Mouse (Mus musculus) heart, postnatal 36 days (tissue): ENCODE measurements around the gene Cobll1. TPM values are rescaled to one million over a fixed set of nuclear protein-coding genes. Genes with fewer than 3 reads are reported as not detected.
"Not testable (repeated sequence)": the region's sequence is repeated elsewhere in the genome, so short reads cannot be mapped to it uniquely, and the experiment has no call there.

ENCODE experiments used
- DNase-seq, 2 experiments: peaks; one replicate each; pipeline ENCODE4 v3.0.0; 2021 to 2022
- intact Hi-C: fragments of 180-260 bp; cut with DNase I; formaldehyde crosslinking; loops from one replicate; pipeline ENCODE4 v1.15.1; 2025
- total RNA-seq, 2 experiments: library from RNA; stranded (reverse); gene quantifications; 2 replicates each; pipeline ENCODE4 v1.2.3; 2021

Cobll1 gene
- 10 to 100 TPM; 66.8 to 78.2 TPM for total RNA-seq

DNA sequence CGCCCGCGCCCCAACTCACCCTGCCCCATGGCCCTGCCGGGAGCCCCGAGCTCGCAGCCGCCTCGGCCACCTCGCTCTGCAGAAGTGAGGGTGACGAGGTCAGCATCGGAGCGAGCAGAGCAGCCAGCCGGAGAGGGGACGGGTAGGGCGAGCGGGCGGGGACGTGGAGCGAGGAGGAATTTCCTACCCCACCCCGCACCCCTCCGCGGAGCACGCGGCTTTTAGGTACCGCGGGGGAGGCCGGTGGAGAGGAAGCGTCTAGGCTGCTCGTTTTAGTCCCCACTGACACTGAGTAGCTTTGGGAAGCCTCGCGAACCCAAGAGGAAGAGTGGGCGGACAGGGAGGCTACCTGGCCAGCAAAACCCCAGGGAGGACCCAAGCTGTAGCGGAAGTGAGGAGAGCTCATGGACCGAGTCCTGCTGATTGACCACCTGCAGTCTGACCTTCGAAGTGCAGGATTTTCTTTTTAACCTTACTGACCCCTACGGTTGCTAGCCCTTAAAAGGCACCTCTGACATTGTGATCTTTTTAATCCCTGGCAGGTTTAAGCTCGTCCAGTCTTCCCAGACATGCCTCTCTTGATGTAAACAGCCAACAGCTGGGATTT, at the start of gene Cobll1:
Cobll1 (minus strand) TSS at position 440 of the 607 bp plus-strand sequence.
- intact Hi-C loops, result loop anchor here (1.0 to 5.0 kb wide), 5 partner anchors 50 to 217 kb away; partner anchors contain the start of gene Grb14
- peak in 1 of 2 experiments; percentile 50 for DNase-seq

DNA sequence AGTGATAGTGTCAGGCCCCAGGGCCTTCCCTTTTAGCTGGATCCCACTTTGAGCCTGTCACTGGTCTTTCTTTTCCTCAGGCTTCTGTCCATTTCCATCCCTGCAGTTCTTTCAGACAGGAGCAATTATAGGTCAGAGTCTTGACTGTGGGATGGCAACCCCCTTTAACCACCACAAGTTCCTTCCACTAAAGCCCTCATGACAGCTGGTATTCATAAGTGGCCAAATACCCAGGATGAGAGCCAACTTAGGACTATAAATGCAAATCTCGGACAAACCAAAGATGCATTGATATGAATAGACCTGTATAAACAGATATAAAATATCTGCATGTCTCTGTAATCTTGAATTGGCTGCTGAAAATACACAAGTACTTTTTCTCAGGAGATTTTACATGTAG, 49.5 kb upstream of the Cobll1 start:
- DNase-seq, result no peak
- intact Hi-C loops, result no loop called here

DNA sequence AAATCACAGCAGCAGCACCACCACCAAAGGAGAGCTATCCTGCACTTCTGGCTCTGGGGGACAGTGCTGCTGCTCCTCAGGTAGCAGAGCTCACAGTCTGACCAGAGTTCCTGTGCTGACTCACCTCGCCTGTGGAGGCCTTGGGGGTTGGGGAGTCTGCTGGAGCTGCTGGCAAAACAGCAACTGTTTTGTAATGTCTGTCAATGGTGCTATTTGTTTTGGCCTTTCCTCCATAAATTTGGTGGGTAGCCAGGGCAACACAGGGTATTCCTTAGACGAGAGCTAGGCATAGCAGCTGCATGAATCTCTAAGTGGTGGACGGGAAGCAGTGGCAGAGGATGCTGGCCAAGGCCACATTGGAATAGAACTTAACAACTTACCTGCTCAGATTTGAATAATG, 46.2 kb upstream of the Cobll1 start:
- intact Hi-C loops, result no loop called here
- DNase-seq, result peak in 1 of 2 experiments; percentile 19

- no peak for DNase-seq
- intact Hi-C loops, result no loop called here
These were observed 43.8 kb upstream of the Cobll1 start for GRCm38 (mm10) chr2:65282979-65283378.

DNA sequence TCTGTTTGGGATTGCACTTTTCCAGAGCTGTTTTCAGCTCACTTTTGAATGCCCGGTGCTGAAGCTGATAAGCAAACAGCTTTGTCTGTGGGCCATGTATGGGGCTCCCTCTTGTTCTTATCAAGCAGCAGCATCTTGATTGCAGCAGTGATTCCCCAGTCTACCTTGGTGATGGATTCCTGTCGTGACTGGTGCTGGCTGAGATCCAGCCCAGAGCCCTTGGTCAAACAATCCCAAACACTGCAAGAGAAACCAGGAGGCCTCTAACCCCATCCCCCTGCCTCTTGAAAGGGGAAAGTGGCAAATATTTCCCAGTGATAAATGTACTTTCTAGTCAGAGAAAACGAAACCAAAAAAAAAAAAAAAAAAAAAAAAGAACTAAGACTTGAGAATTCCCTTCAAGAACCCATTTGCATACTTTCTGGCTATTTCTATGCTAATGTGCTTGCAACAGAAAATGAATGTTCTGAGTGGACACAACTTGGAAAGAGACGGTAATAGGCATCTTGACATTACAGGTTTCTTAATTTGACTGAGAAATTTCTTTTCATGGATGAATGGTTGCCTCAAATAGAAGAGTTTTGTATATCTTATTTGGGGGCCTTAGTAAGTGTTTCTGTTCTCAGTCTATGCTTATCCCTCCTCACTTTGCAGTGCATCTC, 40.0 kb upstream of the Cobll1 start:
- intact Hi-C loops, result no loop called here
- DNase-seq, result no peak

- DNase-seq, result no peak
- intact Hi-C loops, result no loop called here
These were observed 36.3 kb upstream of the Cobll1 start for GRCm38 (mm10) chr2:65275443-65276061.

GRCm38 (mm10) chr2:65273910-65274309, 34.7 kb upstream of the Cobll1 start:
- intact Hi-C loops, result no loop called here
- DNase-seq, result no peak

- intact Hi-C loops, result no loop called here
- no peak for DNase-seq
These were observed 29.5 kb upstream of the Cobll1 start for GRCm38 (mm10) chr2:65268731-65269130.

DNA sequence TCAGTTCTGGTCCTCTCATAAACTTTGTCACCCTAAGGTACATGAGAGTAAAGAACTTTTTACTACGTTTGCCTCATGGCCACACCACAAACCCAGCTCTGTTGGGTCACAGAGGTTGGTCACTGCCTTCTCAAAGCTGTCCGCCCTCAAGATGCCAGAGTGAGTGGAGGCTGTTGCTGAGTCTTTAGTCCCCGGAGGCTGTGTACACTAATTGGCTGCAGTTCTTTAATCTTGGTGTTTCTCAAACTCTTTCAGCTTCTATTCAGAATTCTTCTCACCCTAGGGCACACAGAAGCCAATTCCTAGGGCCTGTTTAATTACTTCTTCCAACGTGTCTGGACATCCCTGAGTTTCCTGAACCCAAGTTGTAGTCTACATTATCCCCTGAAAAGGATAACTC, 28.6 kb upstream of the Cobll1 start:
- no peak for DNase-seq
- intact Hi-C loops, result no loop called here

- no peak for DNase-seq
- intact Hi-C loops, result no loop called here
These were observed 27.5 kb upstream of the Cobll1 start for GRCm38 (mm10) chr2:65266576-65267299.

DNA sequence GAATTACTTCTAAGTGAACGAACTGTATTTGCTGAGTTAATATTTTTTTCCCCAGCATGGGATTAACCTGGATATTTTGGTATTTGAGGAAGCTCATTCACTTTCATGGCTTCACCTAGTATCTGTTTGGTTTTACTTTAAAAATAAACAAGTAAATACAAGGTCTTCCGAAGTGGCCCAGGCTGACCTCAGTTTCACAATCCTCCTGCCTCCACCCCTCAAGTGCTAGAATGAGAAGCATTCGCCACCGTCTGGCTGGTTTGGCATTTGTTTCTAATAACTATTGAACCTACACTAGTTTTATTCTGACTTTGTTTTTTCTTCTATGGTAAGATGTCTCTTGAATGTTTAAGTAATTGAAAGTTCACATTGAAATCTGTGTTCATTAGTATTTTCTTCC, 23.0 kb upstream of the Cobll1 start:
- intact Hi-C loops, result no loop called here
- no peak for DNase-seq

GRCm38 (mm10) chr2:65260828-65261227, 21.6 kb upstream of the Cobll1 start:
- intact Hi-C loops, result not testable (repeated sequence)

GRCm38 (mm10) chr2:65260400-65260799, 21.2 kb upstream of the Cobll1 start:
- DNase-seq, result no peak
- intact Hi-C loops, result no loop called here

More at GRCm38 (mm10) chr2:65260828-65261227, 21.6 kb upstream of the Cobll1 start:
- not testable (repeated sequence) for DNase-seq

DNA sequence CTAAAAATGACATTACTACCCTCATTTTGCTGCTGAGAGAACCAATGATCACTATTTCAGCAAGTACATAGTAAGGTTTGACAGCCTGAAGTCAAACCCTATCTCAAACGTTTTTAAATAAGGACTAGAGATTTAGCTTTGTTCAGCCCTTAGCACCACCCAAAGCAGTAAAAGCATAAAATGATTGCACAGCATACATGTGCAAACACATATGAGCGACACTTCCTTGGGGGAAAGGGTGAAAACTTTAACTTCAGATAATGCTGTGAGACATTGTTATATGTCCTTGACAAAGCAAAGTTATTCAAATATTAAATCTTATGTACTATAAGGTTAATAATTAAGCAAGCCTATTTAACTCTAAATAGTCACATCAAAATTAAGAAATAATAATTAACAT, 18.2 kb upstream of the Cobll1 start:
- DNase-seq, result no peak
- intact Hi-C loops, result no loop called here

DNA sequence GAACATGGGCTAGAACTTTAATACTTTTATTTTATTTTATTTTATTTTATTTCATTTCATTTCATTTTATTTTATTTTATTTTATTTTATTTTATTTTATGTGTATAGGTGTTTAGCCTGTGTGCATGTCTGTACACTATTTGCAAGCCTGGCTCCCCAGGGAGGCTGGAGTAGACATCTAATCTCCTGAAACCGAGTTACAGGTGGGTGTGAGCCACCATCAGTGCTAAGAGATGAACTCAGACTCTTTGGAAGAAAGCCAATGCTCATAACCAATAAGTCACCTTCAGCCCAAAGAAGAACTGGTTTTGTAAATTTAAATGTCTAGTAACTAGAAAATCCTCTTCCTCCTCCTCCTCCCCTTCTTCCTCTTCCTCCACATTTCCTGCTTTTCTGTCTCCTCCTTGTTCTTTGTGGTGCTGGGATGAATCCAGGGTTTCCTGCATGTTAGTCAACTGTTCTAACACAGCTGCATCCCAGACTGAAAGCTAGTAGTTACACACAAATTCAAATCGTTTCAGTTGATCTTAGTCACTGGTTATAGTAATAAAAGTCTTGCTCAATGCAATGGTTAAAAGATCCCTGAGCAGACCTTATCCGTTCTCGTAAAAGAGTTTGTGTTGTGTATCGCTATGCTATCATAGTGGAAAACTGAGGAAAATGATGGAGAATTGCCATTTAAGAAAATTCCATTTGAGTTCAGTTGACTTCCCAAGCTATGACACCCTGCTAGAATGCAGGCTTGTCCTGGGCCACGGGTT, 17.5 kb upstream of the Cobll1 start:
- DNase-seq, result no peak

DNA sequence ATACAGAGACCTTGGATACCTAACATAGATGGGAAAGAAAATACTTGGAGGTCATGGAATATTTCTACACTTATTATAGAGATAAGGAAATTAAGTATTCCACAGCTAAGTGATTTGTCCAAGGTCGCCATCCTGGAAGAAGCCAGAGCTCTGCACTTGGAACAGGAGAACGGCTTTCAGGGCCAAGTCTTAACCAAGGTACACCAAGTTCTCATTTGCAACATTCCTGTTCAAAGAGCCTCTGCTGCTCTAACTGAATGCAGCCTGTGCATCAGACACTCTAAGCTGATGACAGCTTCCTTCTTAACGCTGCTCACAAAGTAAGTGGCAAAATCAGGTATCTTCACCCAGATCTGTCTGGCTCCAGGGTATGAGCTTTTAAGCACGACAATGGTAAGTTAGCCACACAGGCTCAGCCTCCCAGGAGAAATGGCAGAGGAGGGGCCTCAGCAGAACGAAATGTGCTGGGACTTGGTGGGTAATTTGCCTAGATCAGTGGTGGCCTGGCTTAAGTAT, 11.4 kb upstream of the Cobll1 start:
- intact Hi-C loops, result no loop called here
- no peak for DNase-seq

More for the DNA sequence above, 17.5 kb upstream of the Cobll1 start:
- intact Hi-C loops, result no loop called here

DNA sequence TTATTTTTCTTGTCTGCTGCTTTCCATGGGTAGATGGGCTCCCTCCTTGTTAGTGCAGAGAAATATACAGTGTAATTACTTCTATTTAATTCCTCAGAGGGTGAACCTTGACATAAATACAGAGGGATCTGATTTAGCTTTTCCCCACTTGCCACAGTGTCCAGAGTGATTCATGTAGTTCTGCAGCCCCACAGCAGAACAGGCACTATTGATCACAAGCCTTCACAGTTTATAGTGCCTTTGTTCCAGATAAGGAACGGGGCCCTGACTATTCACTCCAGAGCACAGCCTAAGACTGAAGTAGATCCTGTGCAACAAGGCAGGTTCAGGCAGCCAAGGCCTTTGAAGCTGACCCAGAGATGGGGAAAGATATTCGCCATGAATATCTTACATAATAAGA, 10.4 kb upstream of the Cobll1 start:
- no peak for DNase-seq
- intact Hi-C loops, result no loop called here

GRCm38 (mm10) chr2:65240173-65240745, 1.1 kb upstream of the Cobll1 start:
- no peak for DNase-seq
- intact Hi-C loops, result no loop called here

DNA sequence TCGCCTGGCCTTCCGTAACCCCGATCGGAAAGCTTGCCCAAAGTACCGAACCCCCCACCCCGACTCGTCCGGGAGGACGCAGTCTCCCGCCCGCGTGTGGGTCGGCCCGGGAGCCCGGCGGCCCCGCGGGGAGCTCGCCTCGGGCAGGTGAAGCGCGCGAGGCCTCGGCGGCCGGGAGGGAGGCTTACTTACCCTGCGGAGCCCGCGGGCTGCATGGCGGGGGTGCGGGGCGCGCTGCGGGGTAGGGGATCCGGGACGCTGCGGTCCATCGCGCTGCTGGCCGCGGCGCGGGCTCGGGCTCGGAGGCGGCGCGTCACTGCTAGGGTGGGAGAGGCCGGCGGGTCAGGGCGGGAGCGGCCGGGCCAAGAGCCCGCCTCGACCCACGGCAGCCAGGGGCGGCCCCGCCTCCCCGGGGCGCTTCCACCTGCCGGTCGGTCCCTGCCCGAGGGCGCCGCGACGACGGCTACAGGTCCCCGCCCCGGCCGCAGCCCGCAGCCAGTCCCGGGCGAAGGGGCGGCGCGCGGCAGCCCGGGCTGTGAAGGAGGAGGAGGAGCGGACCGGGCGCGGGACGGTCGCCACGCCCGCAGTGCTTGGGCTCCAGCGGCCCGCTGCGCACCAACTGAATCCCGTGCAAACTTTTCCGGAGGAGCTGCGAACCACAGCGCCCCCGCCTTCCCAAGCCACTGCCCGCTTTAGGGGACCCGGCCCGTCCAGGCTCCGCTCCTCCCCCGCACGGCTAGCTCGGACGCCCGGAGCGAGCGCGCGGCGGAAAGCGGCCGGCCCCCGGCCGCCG, 836 bp downstream of the Cobll1 start:
- DNase-seq, result peak; percentile 83 to 89
- intact Hi-C loops, result loop anchor here (2.0 to 5.0 kb wide), 4 partner anchors 50 to 216 kb away; partner anchors contain the start of gene Grb14
